Mouse (Mus musculus) G1E (cell line): ENCODE measurements around the gene Nuak2. TPM values are rescaled to one million over a fixed set of nuclear protein-coding genes. Genes with fewer than 3 reads are reported as not detected.

ENCODE experiments used
- ATAC-seq: 2 replicates; pipeline ENCODE4 v1.8.0; 2016; ENCODE audit warnings: mild to moderate bottlenecking; ENCODE audit not compliant: insufficient number of reproducible peaks, poor library complexity, low FRiP score, severe bottlenecking; ENCODE audit errors: extremely low read depth
- DNase-seq: peaks from one replicate; pipeline ENCODE4 v3.0.0; 2012; ENCODE audit warnings: low spot score
- H3K27me3 ChIP-seq: 2 replicates; pipeline ENCODE4 v1.6.1; 2012; ENCODE audit warnings: mild to moderate bottlenecking, low read length, inconsistent platforms; ENCODE audit not compliant: insufficient read depth
- H3K36me3 ChIP-seq: replicated peaks from 2 replicates; pipeline ENCODE3; 2012; ENCODE audit warnings: mild to moderate bottlenecking, inconsistent platforms
- H3K4me1 ChIP-seq: 2 replicates; pipeline ENCODE4 v1.6.1; 2012; ENCODE audit warnings: low read depth, low read length, inconsistent platforms, mixed read lengths; ENCODE audit not compliant: insufficient read depth
- H3K4me3 ChIP-seq: 2 replicates; pipeline ENCODE4 v1.5.1; 2012; ENCODE audit warnings: low read depth, mild to moderate bottlenecking, inconsistent platforms, low read length, moderate library complexity, mixed read lengths
- H3K9me3 ChIP-seq: replicated peaks from 2 replicates; pipeline ENCODE4 v1.6.1; 2012; ENCODE audit warnings: inconsistent platforms
- CTCF ChIP-seq: IDR thresholded peaks from 2 replicates; pipeline ENCODE4 v1.5.1; 2012; ENCODE audit warnings: low read depth, low read length, inconsistent platforms, mixed read lengths
- GATA1 ChIP-seq: IDR thresholded peaks from 2 replicates; pipeline ENCODE4 v1.6.1; 2012; ENCODE audit warnings: borderline replicate concordance, low read length, inconsistent platforms, mixed read lengths
- GATA2 ChIP-seq: IDR thresholded peaks from 2 replicates; pipeline ENCODE4 v1.6.1; 2012; ENCODE audit warnings: low read depth, low read length, inconsistent platforms, borderline replicate concordance
- POLR2AphosphoS5 ChIP-seq: IDR thresholded peaks from 2 replicates; pipeline ENCODE4 v1.6.1; 2012; ENCODE audit warnings: low read depth, low read length, inconsistent platforms; ENCODE audit not compliant: insufficient replicate concordance
- TAL1 ChIP-seq: conservative IDR thresholded peaks from 2 replicates; pipeline ENCODE4 v1.6.1; 2012; ENCODE audit warnings: low read depth, low read length, inconsistent platforms, mixed read lengths
- polyA plus RNA-seq: library from polyadenylated mRNA; stranded (reverse); fragments of >175 nt; gene quantifications from 2 replicates; pipeline ENCODE4 v1.2.3, GENCODE M21; 2012
- total RNA-seq, 2 experiments: library from RNA; stranded (forward) in 1 of 2; stranded (reverse) in 1 of 2; fragments of 200-1000 nt in 1 of 2; fragments of >200 nt in 1 of 2; fragmentation: Nextera tagmentation in 1 of 2; gene quantifications; 2 replicates each; pipeline ENCODE4 v1.2.3; 2014 to 2017

Gene Nuak2
- total and polyA plus RNA-seq, 3 experiments: 0.33 TPM; not detected in 2

GRCm38 (mm10) chr1:132370681-132371173 is 54.8 kb downstream of the Nuak2 start:
- Histone ChIP-seq H3K4me3 (peak overlapping the region; percentile 37; the same call in 1 of the 2 replicates), H3K4me1 (peaks cover 98% of the 10 kb centered on the region)
- ATAC-seq: no peak

GRCm38 (mm10) chr1:132371298-132372081 is 55.6 kb downstream of the Nuak2 start:
- Histone ChIP-seq H3K4me3 (peak overlapping the region; percentile 3; the same call in 1 of the 2 replicates), H3K9me3 (no peaks in the 10 kb centered on the region), H3K36me3 (peaks cover 70% of the 10 kb centered on the region), H3K27me3 (no peaks in the 10 kb centered on the region), H3K4me1 (peaks cover 98% of the 10 kb centered on the region)
- DNase-seq: no peak
- no peak for TF ChIP-seq GATA1
- TF ChIP-seq GATA2: no peak
- TF ChIP-seq CTCF: no peak
- no peak for TF ChIP-seq POLR2AphosphoS5
- no peak for TF ChIP-seq TAL1
- ATAC-seq: no peak

More at GRCm38 (mm10) chr1:132370681-132371173, 54.8 kb downstream of the Nuak2 start:
- DNase-seq: no peak
- no peaks in the 10 kb centered on the region for H3K27me3 ChIP-seq
- H3K36me3 ChIP-seq: peaks cover 74% of the 10 kb centered on the region
- TF ChIP-seq GATA2 (no peak), TAL1 (no peak), POLR2AphosphoS5 (no peak), CTCF (no peak), GATA1 (no peak)
- no peaks in the 10 kb centered on the region for H3K9me3 ChIP-seq

DNA sequence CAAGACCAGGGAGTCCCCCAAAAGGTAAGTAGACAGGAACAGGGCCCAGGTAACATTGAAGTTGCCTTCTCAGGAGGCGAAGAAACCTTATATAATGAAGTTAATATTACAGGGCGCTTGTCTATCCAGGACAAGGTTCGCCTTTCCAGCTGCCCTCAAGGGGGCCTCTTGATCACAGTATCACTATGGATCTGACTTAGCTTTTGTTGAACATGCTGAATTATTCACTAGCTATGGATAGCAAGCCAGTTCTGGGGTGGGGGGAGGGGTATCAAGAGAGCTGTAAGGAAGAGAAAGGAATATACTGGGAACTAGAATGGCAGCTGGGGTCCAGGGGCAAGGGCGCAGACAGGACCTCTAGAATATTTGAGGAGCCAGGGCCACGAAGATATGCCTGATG is 56.4 kb downstream of the Nuak2 start:
- no peak for DNase-seq
- Histone ChIP-seq H3K4me3 (no peak overlapping the region), H3K4me1 (peaks cover 98% of the 10 kb centered on the region), H3K27me3 (no peaks in the 10 kb centered on the region), H3K9me3 (no peaks in the 10 kb centered on the region), H3K36me3 (peaks cover 69% of the 10 kb centered on the region)
- no peak for ATAC-seq
- TF ChIP-seq CTCF (no peak), TAL1 (no peak)

- DNase-seq (no peak), ATAC-seq (no peak)
- peaks cover 76% of the 10 kb centered on the region for H3K36me3 ChIP-seq
- no peak overlapping the region for H3K4me3 ChIP-seq
- TF ChIP-seq CTCF (no peak), GATA2 (no peak), GATA1 (no peak), TAL1 (no peak), POLR2AphosphoS5 (no peak)
- no peaks in the 10 kb centered on the region for H3K27me3 ChIP-seq
- H3K4me1 ChIP-seq: peaks cover 98% of the 10 kb centered on the region
- H3K9me3 ChIP-seq: no peaks in the 10 kb centered on the region
Observed at GRCm38 (mm10) chr1:132372896-132373534, 57.1 kb downstream of the Nuak2 start.

- peaks cover 85% of the 10 kb centered on the region for H3K36me3 ChIP-seq
- peak; percentile 47 for ATAC-seq
- peak; percentile 47 for DNase-seq
Observed at GRCm38 (mm10) chr1:132374140-132374872, 58.4 kb downstream of the Nuak2 start.

GRCm38 (mm10) chr1:132374873-132375244 is 58.9 kb downstream of the Nuak2 start:
- TF ChIP-seq CTCF (no peak), POLR2AphosphoS5 (no peak), GATA2 (no peak), GATA1 (no peak), TAL1 (no peak)
- peaks cover 85% of the 10 kb centered on the region for H3K36me3 ChIP-seq
- H3K9me3 ChIP-seq: no peaks in the 10 kb centered on the region
- no peaks in the 10 kb centered on the region for H3K27me3 ChIP-seq
- H3K4me3 ChIP-seq: no peak overlapping the region; the same call in 1 of the 2 replicates
- no peak for ATAC-seq
- peaks cover 100% of the 10 kb centered on the region for H3K4me1 ChIP-seq
- no peak for DNase-seq

More at GRCm38 (mm10) chr1:132374140-132374872, 58.4 kb downstream of the Nuak2 start:
- Histone ChIP-seq H3K4me3 (peak overlapping the region; percentile 21; the same call in 1 of the 2 replicates), H3K9me3 (no peaks in the 10 kb centered on the region), H3K4me1 (peaks cover 100% of the 10 kb centered on the region), H3K27me3 (no peaks in the 10 kb centered on the region)
- TF ChIP-seq CTCF (no peak), TAL1 (peak; percentile 86), GATA2 (0 out of 2 replicates have a peak, but pooled peaks have one; percentile 19)
